Mouse (Mus musculus) testis, adult 10 weeks (tissue): Measurements from ENCODE around the gene Neurod2. TPM values are rescaled to one million over a fixed set of nuclear protein-coding genes. Genes with fewer than 3 reads are reported as not detected.

Experiments used
- polyA plus RNA-seq: library from polyadenylated mRNA; stranded (reverse); fragments of 350-450 nt; fragmentation: Illumina TruSeq; extraction: RNeasy Lipid Tissue Mini Kit (QIAGEN cat#74804); gene quantifications from one replicate; pipeline ENCODE4 v1.2.3, GENCODE M21; 2014; ENCODE audit warnings: low read depth, low replicate concordance

Neurod2 gene
- polyA plus RNA-seq: not detected

DNA sequence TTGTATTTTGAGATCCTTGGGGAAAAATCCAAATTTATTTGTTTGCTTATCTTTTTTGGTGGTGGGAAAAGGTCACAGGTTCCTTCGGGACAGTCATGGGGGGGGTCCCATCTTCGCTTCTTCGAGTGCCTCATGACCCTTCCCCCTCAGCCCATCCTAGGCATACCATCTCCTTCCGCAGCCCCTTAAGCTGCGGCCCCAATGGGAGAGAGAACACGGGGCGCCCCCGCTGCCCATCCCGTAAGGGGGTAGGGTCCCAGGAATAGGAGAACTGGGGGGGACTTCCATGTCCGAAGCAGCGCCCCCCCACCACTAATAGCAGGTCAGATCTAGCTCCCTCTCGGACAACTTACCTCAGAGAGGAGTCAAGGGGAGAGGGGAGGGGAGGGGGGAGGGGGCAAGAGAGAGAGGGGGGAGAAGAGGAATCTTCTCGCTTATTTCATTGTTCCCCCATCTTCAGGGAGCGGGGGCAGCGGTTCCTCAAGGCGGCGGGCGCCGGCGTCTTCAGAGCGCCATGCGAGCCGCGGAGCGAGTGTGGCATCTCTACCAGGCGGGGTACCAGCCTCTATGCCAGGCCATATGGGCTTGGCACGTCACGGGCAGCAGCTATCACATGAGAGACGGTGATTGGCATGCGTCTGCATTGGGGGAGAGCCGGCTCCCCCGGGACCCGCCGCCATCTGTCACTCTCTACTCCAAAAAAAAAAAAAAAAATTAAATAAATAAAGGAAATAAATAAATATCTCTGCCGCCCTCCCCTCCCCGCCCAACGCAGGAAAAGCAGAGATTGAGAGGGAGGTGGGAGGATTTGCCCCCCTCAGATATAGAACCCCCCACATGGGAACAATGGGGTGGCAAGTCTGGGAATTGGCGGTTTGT lies at the start of gene Neurod2:
Gene Neurod2 (minus strand): TSS at position 568 of the 879 bp plus-strand sequence.

DNA sequence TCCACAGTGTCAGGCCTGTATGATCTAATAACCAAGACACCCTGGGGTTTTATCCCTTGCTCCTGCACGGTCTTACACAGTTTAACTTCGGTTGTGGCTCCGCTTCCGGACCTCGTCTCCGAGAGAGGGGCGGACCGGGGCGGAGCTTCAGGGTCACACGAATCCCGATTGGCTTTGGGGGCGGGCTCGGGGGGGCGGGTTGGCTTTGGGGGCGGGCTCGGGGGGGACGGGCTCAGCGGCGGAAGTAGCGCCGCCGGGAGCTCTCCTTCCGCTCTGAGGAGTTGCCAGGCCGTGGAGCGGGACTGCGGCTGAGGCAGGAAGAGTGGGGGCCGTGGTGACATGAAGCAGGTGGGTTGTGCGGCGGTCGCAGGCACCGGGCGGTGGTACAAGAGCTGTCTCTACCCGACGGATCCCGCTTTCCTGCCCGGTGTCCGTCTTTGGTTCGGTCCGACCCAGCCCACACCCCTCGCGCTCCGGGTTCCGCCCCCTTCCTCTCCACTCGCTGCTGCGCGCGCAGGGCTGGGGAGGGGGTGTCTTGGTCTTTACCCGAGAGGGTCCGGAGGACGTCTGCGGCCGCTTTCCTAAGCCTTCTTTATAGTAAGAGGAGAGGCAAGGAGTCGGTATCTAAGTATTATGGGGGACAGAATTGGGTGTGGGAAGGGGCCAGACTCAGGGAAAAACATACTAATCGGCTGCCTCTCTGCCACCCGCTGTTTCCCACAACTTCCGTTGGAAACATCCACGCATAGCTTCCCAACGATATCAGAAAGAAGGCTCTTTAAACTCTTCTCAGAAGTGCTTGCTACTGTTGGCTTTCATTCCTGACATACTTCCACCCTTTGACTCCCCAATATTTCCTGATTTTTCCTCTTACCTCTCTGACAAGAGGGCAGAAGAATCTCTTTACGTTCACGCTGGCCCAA lies 29.0 kb upstream of the Neurod2 start, which contains the start of gene Stard3:
Gene Stard3 (plus strand): TSS at position 208 of the 923 bp plus-strand sequence.

DNA sequence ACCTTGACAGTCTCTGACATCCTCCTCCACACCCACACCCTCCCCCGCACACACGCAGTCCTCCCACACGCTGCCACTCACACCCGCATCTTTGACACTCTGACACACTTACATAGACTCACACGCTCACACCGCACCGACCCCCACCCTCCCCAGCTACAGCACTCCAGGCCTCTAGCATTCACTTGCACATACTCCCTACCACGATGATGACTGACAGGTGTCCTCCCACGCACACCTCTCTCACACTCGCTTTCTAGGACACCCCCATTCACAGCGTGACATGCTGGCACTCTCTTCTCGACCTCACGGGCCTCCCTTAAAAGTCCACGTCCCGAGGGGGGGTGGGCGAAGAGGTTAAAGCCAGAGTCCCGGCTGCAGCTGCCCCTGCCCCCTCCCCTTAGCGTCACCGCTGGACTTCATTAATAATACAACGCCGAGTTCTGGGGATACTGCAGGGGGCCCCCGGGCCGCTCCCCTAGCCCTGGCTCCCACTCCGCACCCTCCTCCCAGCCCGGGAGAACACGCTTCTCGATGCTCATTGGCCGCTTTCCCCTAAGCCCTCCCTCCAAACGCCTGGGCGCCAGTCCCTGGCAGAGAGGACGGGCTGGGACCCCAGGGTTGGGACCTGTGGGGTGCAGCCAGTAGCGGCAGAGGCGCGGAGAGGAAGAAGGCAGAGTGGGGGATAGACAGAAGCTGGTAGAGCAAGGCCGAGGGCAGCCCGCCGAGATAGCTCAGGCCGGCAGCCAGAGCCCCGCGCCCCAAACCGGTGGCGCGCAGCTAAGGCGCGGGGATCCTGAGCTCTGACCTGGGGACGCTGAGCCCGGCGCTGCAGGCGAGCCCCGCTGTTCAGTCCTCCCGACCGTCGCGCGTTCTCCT lies 18.9 kb upstream of the Neurod2 start, which contains the start of gene Ppp1r1b:
Gene Ppp1r1b (plus strand): TSS at position 322 of the 879 bp plus-strand sequence.

Other genes starting within 250 kb of the Neurod2 start
- 14.0 TPM for gene Fbxl20, start 179.2 kb downstream of the Neurod2 start, polyA plus RNA-seq
- 134 TPM for gene Med1, start 136.4 kb downstream of the Neurod2 start, polyA plus RNA-seq
- 39.0 TPM for gene Cdk12, start 126.6 kb downstream of the Neurod2 start, polyA plus RNA-seq
- gene Ppp1r1b, start 18.8 kb upstream of the Neurod2 start, polyA plus RNA-seq: 0.18 TPM
- gene Stard3, start 28.7 kb upstream of the Neurod2 start, polyA plus RNA-seq: 0.36 TPM
- gene Tcap, start 54.2 kb upstream of the Neurod2 start, polyA plus RNA-seq: not detected
- gene Pnmt, start 56.8 kb upstream of the Neurod2 start, polyA plus RNA-seq: not detected
- gene Pgap3, start 70.8 kb upstream of the Neurod2 start, polyA plus RNA-seq: 0.20 TPM
- 0.07 TPM for gene Erbb2, start 82.8 kb upstream of the Neurod2 start, polyA plus RNA-seq
- gene Mien1, start 109.3 kb upstream of the Neurod2 start, polyA plus RNA-seq: 40.6 TPM
- gene Grb7, start 116.7 kb upstream of the Neurod2 start, polyA plus RNA-seq: 0.24 TPM
- 0.18 TPM for gene Ikzf3, start 216.4 kb upstream of the Neurod2 start, polyA plus RNA-seq
- 608 TPM for gene Zpbp2, start 221.4 kb upstream of the Neurod2 start, polyA plus RNA-seq